Mouse (Mus musculus): Measurements from ENCODE around the gene Cript. TPM values are rescaled to one million over a fixed set of nuclear protein-coding genes. Genes with fewer than 3 reads are reported as not detected.

Cript gene
- total RNA-seq, 1 experiment, result 35.4 TPM

DNA sequence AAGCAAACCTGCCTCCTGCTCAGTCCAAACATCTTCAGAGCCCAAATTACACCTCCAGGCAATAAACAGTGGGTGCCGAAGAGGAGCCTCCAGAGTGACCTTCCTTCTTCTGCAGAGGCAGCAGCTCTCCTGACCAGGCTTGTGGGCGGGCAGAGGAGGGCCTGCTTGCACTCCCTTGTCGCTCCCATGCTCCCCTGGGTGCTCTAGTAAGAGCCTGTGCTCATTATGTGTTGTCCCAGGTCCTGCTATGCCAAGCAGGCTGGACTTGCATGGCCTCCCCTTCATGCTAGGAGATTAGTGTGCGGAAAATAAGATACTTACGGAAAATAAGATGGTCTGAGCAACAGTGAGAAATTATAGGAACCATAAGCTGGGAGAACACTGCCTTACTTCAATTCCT lies 24.3 kb downstream of the Cript start:
- Histone ChIP-seq H3K36me3 (ENCODE audit: control insufficient read depth, insufficient read depth, low read length, poor library complexity, severe bottlenecking) (no peaks in the 10 kb centered on the region), H3K4me1 (ENCODE audit: control insufficient read depth in 2 of 2, insufficient read depth in 2 of 2, low read length in 2 of 2, poor library complexity in 1 of 2) (no peaks in the 10 kb centered on the region), H3K9ac (ENCODE audit: insufficient read depth, low read depth, low read length, poor library complexity, severe bottlenecking) (no peak overlapping the region), H3K4me3 (ENCODE audit: insufficient read depth in 1 of 2, low read depth in 1 of 2, low read length in 2 of 2, poor library complexity in 1 of 2, severe bottlenecking in 1 of 2) (no peak overlapping the region), H3K9me3 (ENCODE audit: control insufficient read depth, insufficient read depth, low read depth, low read length) (no peaks in the 10 kb centered on the region), H3K27ac (ENCODE audit: insufficient read depth, low read depth, low read length, poor library complexity, severe bottlenecking) (no peak overlapping the region)
- no peak for DNase-seq (ENCODE audit: low read depth, low spot score)
- TF ChIP-seq CHD2 (IDR thresholded peaks at IDR 0.05; ENCODE audit: low read depth, low read length), result no peak
- no peak for TF ChIP-seq HCFC1 (IDR thresholded peaks at IDR 0.05; ENCODE audit: borderline replicate concordance, insufficient read depth, low read length)
- TF ChIP-seq ZC3H11A (IDR thresholded peaks at IDR 0.05; ENCODE audit: borderline replicate concordance, low read depth, low read length), result no peak
- no peak for TF ChIP-seq ZNF384 (IDR thresholded peaks at IDR 0.05; ENCODE audit: low read depth, low read length)
- no peak for TF ChIP-seq MAFK (IDR thresholded peaks at IDR 0.05; ENCODE audit: insufficient read depth, low read depth, low read length)
- in situ Hi-C loops (cut with MboI; ENCODE audit: low sequenced_read_pairs in 2 of 2, unreplicated experiment in 2 of 2), result loop anchor here (10.0 to 25.0 kb wide), 3 partner anchors 135 to 195 kb away; partner anchors contain the start of gene Tmem247 (in 1 of the 2)

DNA sequence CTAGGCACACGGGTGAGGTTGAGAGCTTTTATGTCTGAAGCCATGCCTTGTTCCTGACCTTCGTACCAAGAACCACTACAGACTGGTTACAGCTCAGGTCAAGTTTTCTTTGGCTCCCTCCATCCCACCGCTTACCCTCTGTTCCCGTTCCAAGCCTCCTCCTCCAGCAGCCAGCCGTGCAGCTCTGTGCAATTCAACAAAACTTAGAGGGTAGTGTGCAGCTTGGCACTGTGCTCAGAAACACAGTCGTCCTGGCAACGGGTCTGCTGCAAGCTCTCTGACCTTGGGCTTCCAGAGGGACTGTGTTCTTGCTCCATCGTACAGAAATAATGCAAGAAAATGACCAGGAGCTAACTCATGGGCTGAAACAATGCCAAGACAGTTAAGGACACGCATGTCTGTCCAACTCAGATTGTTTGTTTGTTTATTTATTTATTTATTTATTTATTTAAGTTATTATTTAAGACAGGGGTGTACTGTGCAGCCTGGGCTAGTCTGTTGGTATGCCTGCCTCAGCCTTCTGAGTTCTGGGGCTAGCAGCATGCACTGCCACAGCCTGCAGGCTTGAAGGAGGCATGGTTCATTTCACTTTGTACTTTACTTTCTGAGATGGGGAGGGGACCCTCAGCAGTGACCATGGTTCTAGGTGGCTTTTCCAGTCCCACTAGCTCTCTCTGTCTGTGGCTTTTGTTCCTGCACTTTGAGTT lies 25.3 kb downstream of the Cript start:
- DNase-seq (ENCODE audit: low read depth, low spot score), result no peak
- in situ Hi-C loops (cut with MboI; ENCODE audit: low sequenced_read_pairs in 2 of 2, unreplicated experiment in 2 of 2), result loop anchor here in 1 of 2 experiments (10.0 kb wide), 1 partner anchor 194 kb away; no protein-coding TSS in a partner anchor

DNA sequence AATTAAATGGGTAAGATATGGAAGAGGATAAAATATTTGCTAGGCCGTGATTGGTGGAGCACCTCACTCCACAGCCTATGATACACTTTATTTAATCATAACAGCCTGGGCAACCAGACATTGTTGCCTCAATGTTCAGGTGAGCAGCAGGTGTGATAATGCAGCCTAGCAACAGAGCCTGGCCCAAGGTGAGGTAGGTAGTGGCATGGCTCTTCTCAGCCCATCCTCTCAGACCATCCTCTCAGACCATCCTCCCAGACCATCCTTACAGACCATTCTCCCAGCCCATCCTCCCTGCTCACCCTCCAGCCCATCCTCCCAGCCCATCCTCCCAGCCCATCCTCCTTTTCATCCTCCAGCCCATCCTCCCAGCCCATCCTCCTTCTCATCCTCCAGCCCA lies 26.3 kb downstream of the Cript start:
- no peak for TF ChIP-seq ZC3H11A (IDR thresholded peaks at IDR 0.05; ENCODE audit: borderline replicate concordance, low read depth, low read length)
- no peak for TF ChIP-seq ZNF384 (IDR thresholded peaks at IDR 0.05; ENCODE audit: low read depth, low read length)
- no peak for TF ChIP-seq MAFK (IDR thresholded peaks at IDR 0.05; ENCODE audit: insufficient read depth, low read depth, low read length)
- TF ChIP-seq HCFC1 (IDR thresholded peaks at IDR 0.05; ENCODE audit: borderline replicate concordance, insufficient read depth, low read length), result no peak
- no peak for TF ChIP-seq CHD2 (IDR thresholded peaks at IDR 0.05; ENCODE audit: low read depth, low read length)
- Histone ChIP-seq H3K4me1 (ENCODE audit: control insufficient read depth in 2 of 2, insufficient read depth in 2 of 2, low read length in 2 of 2, poor library complexity in 1 of 2) (no peaks in the 10 kb centered on the region), H3K36me3 (ENCODE audit: control insufficient read depth, insufficient read depth, low read length, poor library complexity, severe bottlenecking) (no peaks in the 10 kb centered on the region), H3K27ac (ENCODE audit: insufficient read depth, low read depth, low read length, poor library complexity, severe bottlenecking) (no peak overlapping the region), H3K9ac (ENCODE audit: insufficient read depth, low read depth, low read length, poor library complexity, severe bottlenecking) (no peak overlapping the region), H3K4me3 (ENCODE audit: insufficient read depth in 1 of 2, low read depth in 1 of 2, low read length in 2 of 2, poor library complexity in 1 of 2, severe bottlenecking in 1 of 2) (no peak overlapping the region), H3K9me3 (ENCODE audit: control insufficient read depth, insufficient read depth, low read depth, low read length) (no peaks in the 10 kb centered on the region)
- in situ Hi-C loops (cut with MboI; ENCODE audit: low sequenced_read_pairs in 2 of 2, unreplicated experiment in 2 of 2), result loop anchor here in 1 of 2 experiments (10.0 kb wide), 1 partner anchor 193 kb away; no protein-coding TSS in a partner anchor
- no peak for DNase-seq (ENCODE audit: low read depth, low spot score)

More for the DNA sequence above, 25.3 kb downstream of the Cript start:
- Histone ChIP-seq H3K4me3 (ENCODE audit: insufficient read depth in 1 of 2, low read depth in 1 of 2, low read length in 2 of 2, poor library complexity in 1 of 2, severe bottlenecking in 1 of 2) (no peak overlapping the region), H3K36me3 (ENCODE audit: control insufficient read depth, insufficient read depth, low read length, poor library complexity, severe bottlenecking) (no peaks in the 10 kb centered on the region), H3K9ac (ENCODE audit: insufficient read depth, low read depth, low read length, poor library complexity, severe bottlenecking) (no peak overlapping the region), H3K27ac (ENCODE audit: insufficient read depth, low read depth, low read length, poor library complexity, severe bottlenecking) (no peak overlapping the region), H3K9me3 (ENCODE audit: control insufficient read depth, insufficient read depth, low read depth, low read length) (no peaks in the 10 kb centered on the region), H3K4me1 (ENCODE audit: control insufficient read depth in 2 of 2, insufficient read depth in 2 of 2, low read length in 2 of 2, poor library complexity in 1 of 2) (no peaks in the 10 kb centered on the region)
- TF ChIP-seq MAFK (IDR thresholded peaks at IDR 0.05; ENCODE audit: insufficient read depth, low read depth, low read length), result no peak
- no peak for TF ChIP-seq ZNF384 (IDR thresholded peaks at IDR 0.05; ENCODE audit: low read depth, low read length)
- no peak for TF ChIP-seq CHD2 (IDR thresholded peaks at IDR 0.05; ENCODE audit: low read depth, low read length)
- no peak for TF ChIP-seq ZC3H11A (IDR thresholded peaks at IDR 0.05; ENCODE audit: borderline replicate concordance, low read depth, low read length)
- no peak for TF ChIP-seq HCFC1 (IDR thresholded peaks at IDR 0.05; ENCODE audit: borderline replicate concordance, insufficient read depth, low read length)

DNA sequence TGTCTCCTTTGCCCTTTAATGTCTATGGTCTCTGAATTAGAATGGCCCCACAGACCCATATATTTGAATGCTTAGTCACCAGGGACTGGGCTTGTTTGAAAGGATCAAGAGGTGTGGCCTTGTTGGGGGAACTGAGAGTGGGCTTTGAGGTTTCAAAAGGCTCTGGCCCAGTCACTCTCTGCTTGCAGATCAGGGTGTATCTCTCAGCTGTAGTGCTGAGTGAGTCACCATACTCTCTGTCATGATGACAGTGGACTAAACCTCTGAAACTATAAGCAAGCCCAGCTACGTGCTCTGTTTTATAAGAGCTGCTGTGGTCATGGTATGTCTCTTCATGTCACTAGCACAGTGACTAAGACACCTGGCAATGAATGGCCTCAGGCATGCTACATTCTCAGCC lies 27.1 kb downstream of the Cript start:
- H3K4me3 ChIP-seq (ENCODE audit: insufficient read depth in 1 of 2, low read depth in 1 of 2, low read length in 2 of 2, poor library complexity in 1 of 2, severe bottlenecking in 1 of 2), result no peak overlapping the region
- H3K27ac ChIP-seq (ENCODE audit: insufficient read depth, low read depth, low read length, poor library complexity, severe bottlenecking), result no peak overlapping the region
- H3K9ac ChIP-seq (ENCODE audit: insufficient read depth, low read depth, low read length, poor library complexity, severe bottlenecking), result no peak overlapping the region
- H3K9me3 ChIP-seq (ENCODE audit: control insufficient read depth, insufficient read depth, low read depth, low read length), result no peaks in the 10 kb centered on the region
- no peaks in the 10 kb centered on the region for H3K4me1 ChIP-seq (ENCODE audit: control insufficient read depth in 2 of 2, insufficient read depth in 2 of 2, low read length in 2 of 2, poor library complexity in 1 of 2)
- in situ Hi-C loops (cut with MboI; ENCODE audit: low sequenced_read_pairs in 2 of 2, unreplicated experiment in 2 of 2), result loop anchor here in 1 of 2 experiments (10.0 kb wide), 1 partner anchor 192 kb away; no protein-coding TSS in a partner anchor
- TF ChIP-seq HCFC1 (IDR thresholded peaks at IDR 0.05; ENCODE audit: borderline replicate concordance, insufficient read depth, low read length) (no peak), ZNF384 (IDR thresholded peaks at IDR 0.05; ENCODE audit: low read depth, low read length) (no peak), CHD2 (IDR thresholded peaks at IDR 0.05; ENCODE audit: low read depth, low read length) (no peak)
- no peaks in the 10 kb centered on the region for H3K36me3 ChIP-seq (ENCODE audit: control insufficient read depth, insufficient read depth, low read length, poor library complexity, severe bottlenecking)
- DNase-seq (ENCODE audit: low read depth, low spot score), result no peak

Data from ES-E14 (cell line).